Mouse (Mus musculus): ENCODE data around the gene Gab1. TPM values are rescaled to one million over a fixed set of nuclear protein-coding genes. Genes with fewer than 3 reads are reported as not detected.

Gab1 gene
- total RNA-seq, 1 experiment from 2014 or later = 9.8 TPM

GRCm38 (mm10) chr8:80830141-80830540, 50.2 kb downstream of the Gab1 start:
- no peak for ATAC-seq (replicated peaks in 1 of 2; ENCODE audit: insufficient read depth in 1 of 2, low FRiP score in 2 of 2, low TSS enrichment in 1 of 2, low read depth in 1 of 2, poor library complexity in 2 of 2, severe bottlenecking in 2 of 2)

GRCm38 (mm10) chr8:80826996-80827395, 53.3 kb downstream of the Gab1 start:
- ATAC-seq (replicated peaks in 1 of 2; ENCODE audit: insufficient read depth in 1 of 2, low FRiP score in 2 of 2, low TSS enrichment in 1 of 2, low read depth in 1 of 2, poor library complexity in 2 of 2, severe bottlenecking in 2 of 2) = no peak

GRCm38 (mm10) chr8:80825136-80825535, 55.2 kb downstream of the Gab1 start:
- no peak for ATAC-seq (replicated peaks in 1 of 2; ENCODE audit: insufficient read depth in 1 of 2, low FRiP score in 2 of 2, low TSS enrichment in 1 of 2, low read depth in 1 of 2, poor library complexity in 2 of 2, severe bottlenecking in 2 of 2)

GRCm38 (mm10) chr8:80824426-80824825, 55.9 kb downstream of the Gab1 start:
- ATAC-seq (replicated peaks in 1 of 2; ENCODE audit: insufficient read depth in 1 of 2, low FRiP score in 2 of 2, low TSS enrichment in 1 of 2, low read depth in 1 of 2, poor library complexity in 2 of 2, severe bottlenecking in 2 of 2) = no peak

GRCm38 (mm10) chr8:80823250-80823649, 57.1 kb downstream of the Gab1 start:
- ATAC-seq (replicated peaks in 1 of 2; ENCODE audit: insufficient read depth in 1 of 2, low FRiP score in 2 of 2, low TSS enrichment in 1 of 2, low read depth in 1 of 2, poor library complexity in 2 of 2, severe bottlenecking in 2 of 2) = no peak

GRCm38 (mm10) chr8:80821367-80822225, 58.7 kb downstream of the Gab1 start:
- no peak for ATAC-seq (replicated peaks in 1 of 2; ENCODE audit: insufficient read depth in 1 of 2, low FRiP score in 2 of 2, low TSS enrichment in 1 of 2, low read depth in 1 of 2, poor library complexity in 2 of 2, severe bottlenecking in 2 of 2)

- ATAC-seq (replicated peaks in 1 of 2; ENCODE audit: insufficient read depth in 1 of 2, low FRiP score in 2 of 2, low TSS enrichment in 1 of 2, low read depth in 1 of 2, poor library complexity in 2 of 2, severe bottlenecking in 2 of 2) = no peak
Measured at GRCm38 (mm10) chr8:80818978-80819377, 61.3 kb downstream of the Gab1 start.

- no peak for ATAC-seq (replicated peaks in 1 of 2; ENCODE audit: insufficient read depth in 1 of 2, low FRiP score in 2 of 2, low TSS enrichment in 1 of 2, low read depth in 1 of 2, poor library complexity in 2 of 2, severe bottlenecking in 2 of 2)
Measured at GRCm38 (mm10) chr8:80817065-80817464, 63.3 kb downstream of the Gab1 start.

GRCm38 (mm10) chr8:80815179-80815578, 65.1 kb downstream of the Gab1 start:
- no peak for ATAC-seq (replicated peaks in 1 of 2; ENCODE audit: insufficient read depth in 1 of 2, low FRiP score in 2 of 2, low TSS enrichment in 1 of 2, low read depth in 1 of 2, poor library complexity in 2 of 2, severe bottlenecking in 2 of 2)

- ATAC-seq (replicated peaks in 1 of 2; ENCODE audit: insufficient read depth in 1 of 2, low FRiP score in 2 of 2, low TSS enrichment in 1 of 2, low read depth in 1 of 2, poor library complexity in 2 of 2, severe bottlenecking in 2 of 2) = no peak
Measured at GRCm38 (mm10) chr8:80814087-80814791, 66.1 kb downstream of the Gab1 start.

- ATAC-seq (replicated peaks in 1 of 2; ENCODE audit: insufficient read depth in 1 of 2, low FRiP score in 2 of 2, low TSS enrichment in 1 of 2, low read depth in 1 of 2, poor library complexity in 2 of 2, severe bottlenecking in 2 of 2) = peak; percentile 71 to 73; a peak in 3 of 4 replicates
Measured at GRCm38 (mm10) chr8:80813439-80813838, 66.9 kb downstream of the Gab1 start.

- no peak for ATAC-seq (replicated peaks in 1 of 2; ENCODE audit: insufficient read depth in 1 of 2, low FRiP score in 2 of 2, low TSS enrichment in 1 of 2, low read depth in 1 of 2, poor library complexity in 2 of 2, severe bottlenecking in 2 of 2)
Measured at GRCm38 (mm10) chr8:80811591-80811991, 68.7 kb downstream of the Gab1 start.

- ATAC-seq (replicated peaks in 1 of 2; ENCODE audit: insufficient read depth in 1 of 2, low FRiP score in 2 of 2, low TSS enrichment in 1 of 2, low read depth in 1 of 2, poor library complexity in 2 of 2, severe bottlenecking in 2 of 2) = no peak
Measured at GRCm38 (mm10) chr8:80810916-80811315, 69.4 kb downstream of the Gab1 start.

- no peak for ATAC-seq (replicated peaks in 1 of 2; ENCODE audit: insufficient read depth in 1 of 2, low FRiP score in 2 of 2, low TSS enrichment in 1 of 2, low read depth in 1 of 2, poor library complexity in 2 of 2, severe bottlenecking in 2 of 2)
Measured at GRCm38 (mm10) chr8:80810442-80810841, 69.9 kb downstream of the Gab1 start.

- no peak for ATAC-seq (replicated peaks in 1 of 2; ENCODE audit: insufficient read depth in 1 of 2, low FRiP score in 2 of 2, low TSS enrichment in 1 of 2, low read depth in 1 of 2, poor library complexity in 2 of 2, severe bottlenecking in 2 of 2)
Measured at GRCm38 (mm10) chr8:80807807-80808505, 72.4 kb downstream of the Gab1 start.

- ATAC-seq (replicated peaks in 1 of 2; ENCODE audit: insufficient read depth in 1 of 2, low FRiP score in 2 of 2, low TSS enrichment in 1 of 2, low read depth in 1 of 2, poor library complexity in 2 of 2, severe bottlenecking in 2 of 2) = no peak
Measured at GRCm38 (mm10) chr8:80804066-80804619, 76.2 kb downstream of the Gab1 start.

- no peak for ATAC-seq (replicated peaks in 1 of 2; ENCODE audit: insufficient read depth in 1 of 2, low FRiP score in 2 of 2, low TSS enrichment in 1 of 2, low read depth in 1 of 2, poor library complexity in 2 of 2, severe bottlenecking in 2 of 2)
Measured at GRCm38 (mm10) chr8:80798778-80799177, 81.5 kb downstream of the Gab1 start.

Measured in hematopoietic stem cell, adult 5-6 weeks (primary cell).